Mouse (Mus musculus) leukemia stem cell, adult 10-12 weeks (primary cell): Measurements from ENCODE around the gene Bcdin3d. TPM values are rescaled to one million over a fixed set of nuclear protein-coding genes. Genes with fewer than 3 reads are reported as not detected.

Experiments used
- polyA plus RNA-seq: library from polyadenylated mRNA; stranded (reverse); fragments of >175 nt; gene quantifications from 2 replicates; pipeline ENCODE4 v1.2.3, GENCODE M21; 2012; ENCODE audit warnings: low replicate concordance

The Bcdin3d gene
- 3.8 and 5.3 TPM in 2 replicates for polyA plus RNA-seq

DNA sequence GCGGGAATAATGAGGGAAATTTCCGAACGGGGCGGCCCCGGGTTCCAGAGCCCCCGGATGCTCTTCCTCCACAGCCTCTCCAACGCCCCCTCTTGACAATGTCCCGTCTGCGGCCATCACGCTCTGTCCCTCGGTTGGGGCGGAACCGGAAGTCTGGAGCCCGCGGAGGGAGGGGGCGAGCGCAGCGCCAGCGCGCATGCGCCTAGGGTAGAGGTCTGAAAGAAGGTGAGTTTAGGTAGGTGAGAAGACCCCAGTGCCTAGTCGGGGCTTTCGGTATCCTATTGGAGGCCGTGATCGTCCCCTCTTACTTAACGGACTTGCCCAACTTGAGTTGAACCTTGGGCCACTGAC, at the start of gene Bcdin3d:
TSS of gene Bcdin3d (minus strand) at position 155 of the 351 bp plus-strand sequence.

GRCm38 (mm10) chr15:99457606-99458401, 16.7 kb downstream of the Bcdin3d start, which contains the start of gene Nckap5l:
Gene Nckap5l, minus strand, starts transcription at chr15:99457748.

Other genes starting within 250 kb of the Bcdin3d start
- gene Kcnh3, start 249.9 kb downstream of the Bcdin3d start, polyA plus RNA-seq, result 0.46 and 0.48 TPM in 2 replicates
- gene Mcrs1, start 222.8 kb downstream of the Bcdin3d start, polyA plus RNA-seq, result 70.0 and 92.1 TPM in 2 replicates
- 20.8 and 37.7 TPM in 2 replicates for gene Prpf40b, start 179.6 kb downstream of the Bcdin3d start, polyA plus RNA-seq
- gene Fam186b, start 178.8 kb downstream of the Bcdin3d start, polyA plus RNA-seq, result not detected in 2 replicates
- gene Fmnl3, start 104.2 kb downstream of the Bcdin3d start, polyA plus RNA-seq, result 6.8 and 9.3 TPM in 2 replicates
- gene Tmbim6, start 81.8 kb downstream of the Bcdin3d start, polyA plus RNA-seq, result 177 and 273 TPM in 2 replicates
- 6.2 and 9.8 TPM in 2 replicates for gene Nckap5l, start 17.0 kb downstream of the Bcdin3d start, polyA plus RNA-seq
- 0.01 TPM in 1 of 2 replicates, not detected in the other for gene Faim2, start 53.4 kb upstream of the Bcdin3d start, polyA plus RNA-seq
- 0.17 TPM in 1 of 2 replicates, not detected in the other for gene Aqp2, start 104.3 kb upstream of the Bcdin3d start, polyA plus RNA-seq
- not detected in 2 replicates for gene Aqp5, start 116.1 kb upstream of the Bcdin3d start, polyA plus RNA-seq
- gene Aqp6, start 126.7 kb upstream of the Bcdin3d start, polyA plus RNA-seq, result not detected in 2 replicates
- 3.3 and 14.9 TPM in 2 replicates for gene Racgap1, start 176.9 kb upstream of the Bcdin3d start, polyA plus RNA-seq
- gene Asic1, start 195.6 kb upstream of the Bcdin3d start, polyA plus RNA-seq, result not detected in 2 replicates
- 27.7 and 29.8 TPM in 2 replicates for gene Smarcd1, start 227.4 kb upstream of the Bcdin3d start, polyA plus RNA-seq
- gene Gm17349, start 230.8 kb upstream of the Bcdin3d start, polyA plus RNA-seq, result 10.0 and 21.9 TPM in 2 replicates
- 8.1 and 8.8 TPM in 2 replicates for gene Gpd1, start 242.8 kb upstream of the Bcdin3d start, polyA plus RNA-seq